Mouse (Mus musculus) neutrophil, adult 5-6 weeks (primary cell): ENCODE data around the gene Mettl15. TPM values are rescaled to one million over a fixed set of nuclear protein-coding genes. Genes with fewer than 3 reads are reported as not detected.
"Not testable (repeated sequence)": the region's sequence is repeated elsewhere in the genome, so short reads cannot be mapped to it uniquely, and the experiment has no call there.

ENCODE experiments used
- ATAC-seq: fragments of 151-379, 151-347 bp; 2 replicates; pipeline ENCODE4 v1.8.0; 2017; ENCODE audit warnings: mild to moderate bottlenecking, moderate TSS enrichment; ENCODE audit not compliant: insufficient number of reproducible peaks, poor library complexity, low FRiP score, severe bottlenecking; ENCODE audit errors: extremely low read depth
- total RNA-seq: library from RNA; stranded (forward); fragments of 200-1000 nt; gene quantifications from 2 replicates; pipeline ENCODE4 v1.2.3, GENCODE M21; 2017

Mettl15 gene
- total RNA-seq, 1 experiment from 2014 or later: 1.5 TPM

DNA sequence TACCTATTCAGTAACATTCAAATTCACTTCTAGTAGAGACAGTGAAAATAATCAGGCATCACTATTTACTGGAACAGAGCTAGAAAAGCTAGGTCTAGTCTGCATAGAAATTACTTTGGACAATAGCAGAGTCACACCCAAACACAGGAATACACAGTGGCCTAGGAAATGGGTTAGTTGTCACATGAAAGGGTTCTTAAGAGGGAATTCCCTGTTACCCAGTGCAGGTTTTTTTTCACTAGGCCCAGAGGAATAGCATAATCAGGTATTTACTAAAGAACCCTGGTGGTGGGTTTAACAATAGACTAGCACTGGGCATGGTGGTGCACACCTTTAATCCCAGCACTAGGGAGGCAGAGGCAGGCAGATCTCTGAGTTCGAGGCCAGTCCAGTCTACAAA, 69.9 kb downstream of the Mettl15 start:
- ATAC-seq: not testable (repeated sequence)

DNA sequence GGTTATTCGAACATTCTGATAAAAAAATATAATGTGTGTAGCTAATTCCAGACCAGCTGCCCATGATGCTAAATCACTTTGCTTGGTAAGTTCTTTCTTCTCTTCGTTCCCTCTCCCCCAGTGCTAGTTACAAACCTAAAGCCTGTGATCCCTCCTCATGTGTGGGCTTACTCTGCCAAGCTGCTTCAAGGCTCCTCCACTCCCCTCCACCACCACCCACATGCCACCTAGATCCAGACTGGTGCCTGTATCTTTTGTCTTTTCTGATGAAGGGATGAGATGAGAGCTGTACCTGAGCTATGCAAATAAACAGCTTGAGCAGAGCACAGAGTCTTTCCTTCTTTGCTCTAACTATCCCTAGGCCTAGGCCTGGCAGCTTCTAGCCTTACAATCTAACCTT, 72.5 kb downstream of the Mettl15 start:
- ATAC-seq: no peak

DNA sequence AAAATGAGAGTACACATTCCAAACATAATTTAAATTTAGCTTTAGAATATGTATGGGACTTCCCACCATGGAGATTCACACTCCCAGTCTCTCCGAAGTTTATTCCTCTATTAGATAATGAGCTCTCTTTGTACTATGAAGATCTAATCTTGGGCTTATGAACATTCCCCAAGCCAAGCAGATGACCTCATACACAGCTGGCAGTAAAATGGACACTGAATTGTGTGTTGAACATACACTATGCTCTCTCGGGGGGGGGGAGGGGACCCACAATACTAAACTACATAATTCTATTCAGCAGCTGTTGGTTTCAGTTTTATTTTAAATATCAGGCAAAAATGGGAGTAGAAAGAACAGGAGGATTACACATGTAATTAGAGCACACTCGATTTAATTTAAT, 97.6 kb downstream of the Mettl15 start:
- ATAC-seq: no peak

DNA sequence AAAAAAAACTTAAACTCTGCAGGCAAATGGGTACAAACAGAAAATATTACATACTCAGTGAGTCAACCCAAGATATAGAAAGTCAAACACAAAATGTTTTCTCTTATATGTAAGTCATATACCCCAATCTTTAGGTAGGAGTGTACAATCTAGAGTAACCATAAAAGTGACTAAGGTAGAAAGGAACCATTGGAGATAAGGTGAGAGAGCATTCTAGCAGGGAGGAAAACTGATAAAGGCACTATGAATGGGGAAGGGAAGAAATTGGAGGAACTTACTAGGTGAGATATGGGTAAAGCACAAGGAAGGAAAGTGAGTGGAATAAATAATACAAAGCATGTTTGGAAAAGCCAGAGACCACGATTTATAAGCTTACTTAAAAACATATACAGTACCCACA, 122.0 kb downstream of the Mettl15 start:
- ATAC-seq: no peak

DNA sequence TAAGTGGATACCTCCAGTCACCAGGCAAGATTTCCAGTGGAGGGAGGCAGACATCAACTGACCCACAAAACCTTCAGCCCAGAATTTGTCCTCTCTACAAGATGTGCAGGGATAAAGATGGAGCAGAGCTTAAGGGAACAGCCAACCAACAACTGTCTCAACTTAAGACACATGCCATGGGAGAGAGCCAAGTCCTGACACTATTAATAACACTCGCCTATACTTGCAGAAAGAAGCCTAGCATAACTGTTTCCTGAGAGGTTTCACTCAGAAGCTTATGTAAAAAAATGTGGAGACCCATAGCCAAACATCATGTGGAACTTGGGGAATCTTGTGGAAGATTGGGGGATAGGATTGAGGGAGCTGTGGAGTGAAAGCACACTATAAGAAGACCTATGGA, 124.4 kb downstream of the Mettl15 start:
- ATAC-seq: no peak

DNA sequence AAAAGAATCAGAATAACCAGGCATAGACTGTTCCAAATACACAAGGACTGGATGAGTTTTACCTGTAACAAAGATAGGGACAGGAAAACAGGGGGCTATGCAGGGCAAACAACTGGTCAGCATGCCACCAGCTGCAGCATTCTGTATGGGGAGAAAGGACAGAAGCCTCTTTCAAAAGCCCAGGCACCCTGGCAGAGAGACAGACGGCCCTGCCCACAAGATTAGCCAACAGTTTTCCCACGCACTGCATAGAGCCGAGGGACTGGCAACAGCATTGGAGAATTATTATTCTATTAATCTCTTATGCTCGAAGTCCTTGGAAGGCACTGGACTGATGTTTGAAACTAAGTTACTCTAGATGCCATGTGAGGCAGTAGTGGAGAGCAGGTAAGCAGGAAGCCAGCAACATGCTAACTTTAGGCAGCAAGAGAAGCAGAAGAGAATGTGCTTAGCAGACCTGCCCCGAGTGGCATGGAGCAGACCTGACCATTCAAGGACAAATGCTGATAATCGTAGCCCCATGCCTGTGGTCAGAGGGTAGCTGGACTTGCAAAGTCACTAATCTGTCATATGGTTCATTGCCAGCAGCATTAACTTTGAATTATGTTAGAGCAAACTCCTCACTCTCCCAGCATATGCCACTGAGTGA, 127.0 kb downstream of the Mettl15 start:
- ATAC-seq: no peak

DNA sequence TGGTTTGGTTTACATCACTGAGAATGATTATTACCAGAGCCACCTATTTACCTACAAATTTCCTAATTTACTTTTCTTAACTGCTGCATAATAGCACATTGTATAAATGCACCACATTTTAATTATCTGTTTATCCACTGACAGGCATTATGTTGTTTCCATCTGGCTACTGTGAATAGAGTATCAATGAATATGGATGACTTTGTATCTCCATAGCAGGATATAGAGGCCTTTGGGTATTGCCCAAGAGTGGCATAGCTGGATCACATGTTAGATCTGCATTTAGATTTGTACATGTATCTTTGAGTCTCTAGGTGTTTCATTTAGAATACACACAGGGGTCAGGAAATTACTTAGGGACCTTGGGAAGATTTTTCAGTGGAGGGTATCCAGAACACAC, 133.3 kb downstream of the Mettl15 start:
- ATAC-seq: no peak

DNA sequence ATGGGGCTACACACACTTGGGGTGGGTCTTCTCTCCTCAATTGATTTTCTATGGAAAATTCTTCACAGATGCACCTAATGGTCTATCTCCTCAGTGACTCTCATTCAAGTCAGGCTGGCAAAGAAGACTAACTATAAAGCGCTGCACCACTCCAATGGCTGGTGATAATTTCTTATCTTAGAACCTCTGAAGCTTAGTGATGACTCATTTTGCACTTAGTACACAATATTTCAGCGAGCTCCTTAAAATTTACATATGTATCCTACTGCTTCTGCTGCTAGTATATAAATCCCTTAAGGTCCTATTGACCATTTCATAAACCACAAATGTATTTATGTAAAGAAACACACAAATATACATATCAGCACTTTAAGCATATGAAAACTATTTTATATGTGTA, 136.1 kb downstream of the Mettl15 start:
- ATAC-seq: no peak

DNA sequence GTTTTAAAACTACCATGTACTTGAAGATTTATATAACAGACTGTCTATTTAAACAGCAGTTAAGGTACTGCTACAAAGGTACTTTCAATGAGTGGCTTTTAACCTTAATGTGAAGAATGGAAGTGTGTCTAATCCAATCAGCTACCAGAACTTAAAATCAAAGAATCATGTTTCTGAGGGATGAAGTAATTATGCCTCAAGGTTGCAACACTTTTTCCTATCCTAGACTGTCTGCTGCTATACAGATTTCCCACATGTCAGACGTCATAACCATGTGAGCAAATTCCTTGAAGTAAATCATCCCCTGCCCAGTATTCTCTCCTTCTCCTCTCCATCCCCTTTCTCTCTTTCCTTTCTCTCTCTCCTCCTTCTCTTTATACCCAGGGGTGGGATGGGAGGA, 140.2 kb downstream of the Mettl15 start:
- no peak for ATAC-seq

DNA sequence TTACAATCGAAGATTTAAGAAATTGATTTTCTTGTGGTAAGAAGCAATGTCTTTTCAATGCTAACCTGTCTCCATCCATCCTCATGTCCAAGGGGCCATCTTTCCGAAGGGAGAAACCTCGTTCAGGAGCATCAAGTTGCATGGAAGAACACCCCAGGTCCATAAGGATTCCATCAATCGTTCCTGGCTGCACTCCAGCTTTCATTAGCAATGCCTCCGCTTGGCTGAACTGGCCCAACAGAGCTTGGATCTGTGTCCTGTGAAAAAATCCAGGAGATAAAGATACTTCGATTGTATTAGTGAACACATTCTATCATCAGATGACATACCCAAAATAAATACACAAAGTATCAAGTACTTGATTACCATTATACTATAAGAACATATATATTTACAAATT, 143.3 kb downstream of the Mettl15 start:
- no peak for ATAC-seq

DNA sequence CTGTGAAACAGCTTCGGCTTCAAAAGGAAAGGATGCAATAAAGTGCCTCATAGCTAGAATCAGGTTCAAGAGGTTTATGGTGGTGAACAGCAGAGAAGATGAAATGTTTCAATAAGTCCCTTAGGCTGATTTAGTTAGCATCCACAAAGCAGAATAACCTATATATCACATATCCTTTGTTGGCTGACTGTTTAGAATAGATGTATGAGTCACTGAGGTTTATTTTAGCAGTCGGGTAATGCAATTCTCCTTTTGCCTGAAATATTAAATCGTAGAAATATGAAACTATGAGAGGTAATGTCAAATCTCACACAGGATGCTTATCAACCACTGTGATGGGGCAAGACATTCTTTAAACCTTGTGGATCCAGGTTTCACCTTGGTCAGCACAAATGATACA, 149.8 kb downstream of the Mettl15 start:
- no peak for ATAC-seq

DNA sequence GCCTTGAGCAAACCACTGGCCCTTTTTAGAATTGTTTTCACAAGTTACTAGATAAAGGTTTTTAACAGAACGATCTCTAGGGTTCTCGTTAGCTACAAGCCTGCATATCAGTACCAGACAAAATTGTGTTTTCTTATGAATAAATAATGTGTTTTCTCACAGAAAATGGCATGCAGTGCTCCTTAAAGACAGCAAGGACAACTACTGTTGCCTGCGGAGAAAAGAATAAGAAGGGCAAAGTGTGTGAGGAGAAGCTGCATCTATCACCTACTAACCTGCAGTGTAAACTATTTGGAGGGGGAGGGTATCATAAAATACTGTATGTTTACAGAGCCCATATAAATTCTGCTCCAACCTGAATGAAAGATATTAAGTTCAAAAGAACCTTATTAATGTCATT, 150.6 kb downstream of the Mettl15 start:
- no peak for ATAC-seq

DNA sequence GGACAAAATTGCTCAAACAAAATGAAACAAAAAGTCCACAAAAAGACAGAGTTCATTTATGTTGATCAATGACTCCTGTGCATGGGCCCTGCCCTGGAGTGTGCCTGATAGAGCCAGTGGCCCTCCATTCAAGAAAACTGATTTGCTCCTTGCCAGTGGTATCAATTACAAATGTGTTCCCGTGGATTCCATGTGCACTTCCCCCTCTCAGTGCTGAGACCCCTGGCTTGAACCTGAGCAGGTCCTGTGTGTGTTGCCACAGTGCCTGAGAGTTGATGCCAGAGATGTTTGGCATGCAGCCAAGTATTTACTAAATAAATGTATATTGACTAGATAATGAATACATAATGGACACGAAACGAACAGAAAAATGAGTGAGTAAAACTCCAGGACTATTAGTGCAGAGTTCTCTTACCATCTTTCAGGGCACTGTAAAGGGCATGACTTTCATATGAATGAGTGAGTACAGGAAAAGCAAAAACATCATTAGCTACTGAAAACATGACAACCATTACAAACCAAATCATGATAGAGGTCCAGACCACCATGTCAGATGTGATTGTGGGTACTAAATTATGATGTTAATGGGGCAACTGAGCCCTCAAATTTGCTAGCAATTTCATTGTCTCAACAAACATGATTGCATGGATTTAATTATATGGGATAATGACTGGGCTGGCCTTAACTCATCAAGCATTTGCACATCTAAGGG, 174.6 kb downstream of the Mettl15 start:
- no peak for ATAC-seq

DNA sequence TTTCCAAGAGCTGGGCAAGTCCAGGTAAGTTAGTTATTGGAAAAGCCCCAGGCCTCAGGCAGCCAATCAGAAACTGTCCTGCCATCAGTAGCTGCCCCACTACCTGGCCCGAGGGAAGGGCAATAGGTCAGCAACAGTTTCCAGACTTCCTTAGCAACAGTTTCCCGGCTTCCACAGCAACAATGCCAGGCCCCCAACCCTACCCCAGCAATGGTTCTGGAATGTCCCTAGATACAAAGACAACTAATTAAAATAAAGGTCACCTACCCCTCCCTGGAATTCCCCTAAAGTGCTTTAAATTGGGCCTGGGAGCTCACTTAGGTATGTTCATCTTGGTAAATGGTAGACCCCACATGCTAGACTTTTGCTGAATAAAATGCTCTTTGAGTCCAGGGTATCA, 230.9 kb downstream of the Mettl15 start:
- no peak for ATAC-seq

Other genes starting within 250 kb of the Mettl15 start
- gene Kif18a, start within 50 bp of the Mettl15 start, total RNA-seq: 2.7 and 3.4 TPM in 2 replicates